Mouse (Mus musculus) cerebellum, adult 2 months (tissue): ENCODE measurements around the gene Atp8b4. TPM values are rescaled to one million over a fixed set of nuclear protein-coding genes. Genes with fewer than 3 reads are reported as not detected.

Source experiments
- DNase-seq, 2 experiments: peaks; one replicate each; pipeline ENCODE4 v3.0.0; 2021
- H3K27ac ChIP-seq: fragments of 200-500 bp; 2 replicates; pipeline ENCODE4 v1.5.1; 2012; ENCODE audit warnings: low read length, control low read depth, inconsistent platforms; ENCODE audit not compliant: insufficient read depth
- H3K27me3 ChIP-seq: fragments of 200-500 bp; 2 replicates; pipeline ENCODE4 v1.6.1; 2012; ENCODE audit warnings: inconsistent platforms, mild to moderate bottlenecking, low read length, moderate library complexity; ENCODE audit not compliant: control insufficient read depth, insufficient read depth
- H3K4me1 ChIP-seq: fragments of 200-500 bp; 2 replicates; pipeline ENCODE4 v1.6.1; 2011; ENCODE audit warnings: low read length; ENCODE audit not compliant: control insufficient read depth, insufficient read depth
- H3K4me3 ChIP-seq: fragments of 200-500 bp; replicated peaks from 2 replicates; pipeline ENCODE3; 2011; ENCODE audit warnings: mild to moderate bottlenecking, low read depth, low read length, control low read depth; ENCODE audit not compliant: insufficient read depth
- CTCF ChIP-seq: fragments of 200-500 bp; IDR thresholded peaks from 2 replicates; pipeline ENCODE4 v1.5.1; 2011; ENCODE audit warnings: low read depth, mild to moderate bottlenecking, control low read depth, low read length, moderate library complexity, borderline replicate concordance; ENCODE audit not compliant: insufficient read depth
- POLR2A ChIP-seq: fragments of 200-500 bp; IDR thresholded peaks from 2 replicates; pipeline ENCODE4 v1.6.1; 2011; ENCODE audit warnings: low read length, control low read depth, borderline replicate concordance; ENCODE audit not compliant: insufficient read depth
- WGBS: fragments of 180-500 bp; shearing (Covaris S2); methylation state at CpG from one replicate; pipeline ENCODE4 v1.1.7; 2018; 5-methylcytosine and 5-hydroxymethylcytosine counted together
- polyA plus RNA-seq: library from polyadenylated mRNA; depleted of rRNA; stranded (reverse); fragments of >200 nt; gene quantifications from 2 replicates; pipeline ENCODE4 v1.2.3, GENCODE M21; 2012

Gene Atp8b4
- polyA plus RNA-seq, 1 experiment = 0.02 TPM

GRCm38 (mm10) chr2:126450210-126450936 lies 50.1 kb downstream of the Atp8b4 start:
- Histone ChIP-seq H3K27me3 (no peaks in the 10 kb centered on the region), H3K4me3 (no peak overlapping the region), H3K27ac (no peak overlapping the region), H3K4me1 (no peaks in the 10 kb centered on the region)
- peak; percentile 37 to 52 for DNase-seq
- no peak for TF ChIP-seq POLR2A
- WGBS = 19% methylated on average over 14 of the region's 14 CpGs

GRCm38 (mm10) chr2:126445039-126445438 lies 55.4 kb downstream of the Atp8b4 start:
- 83% methylated on average over 6 of the region's 6 CpGs for WGBS
- no peaks in the 10 kb centered on the region for H3K4me1 ChIP-seq
- no peak overlapping the region for H3K27ac ChIP-seq
- no peak for DNase-seq
- no peak for TF ChIP-seq POLR2A
- TF ChIP-seq CTCF = no peak
- H3K27me3 ChIP-seq = no peaks in the 10 kb centered on the region
- no peak overlapping the region for H3K4me3 ChIP-seq

- no peak for DNase-seq
- 84% methylated on average over 4 of the region's 4 CpGs for WGBS
- no peak overlapping the region for H3K27ac ChIP-seq
Observed at GRCm38 (mm10) chr2:126441586-126441985, 58.9 kb downstream of the Atp8b4 start.

GRCm38 (mm10) chr2:126434712-126435111 lies 65.8 kb downstream of the Atp8b4 start:
- Histone ChIP-seq H3K27me3 (0 out of 2 replicates have a peak, but pooled peaks cover 2% of the 10 kb centered on the region), H3K27ac (no peak overlapping the region), H3K4me1 (no peaks in the 10 kb centered on the region), H3K4me3 (no peak overlapping the region)
- WGBS = 90% methylated on average over 1 of the region's 1 CpGs
- TF ChIP-seq POLR2A (no peak), CTCF (no peak)
- DNase-seq = no peak

More at GRCm38 (mm10) chr2:126441586-126441985, 58.9 kb downstream of the Atp8b4 start:
- Histone ChIP-seq H3K4me3 (no peak overlapping the region), H3K4me1 (no peaks in the 10 kb centered on the region), H3K27me3 (no peaks in the 10 kb centered on the region)
- TF ChIP-seq CTCF = no peak
- no peak for TF ChIP-seq POLR2A

GRCm38 (mm10) chr2:126434305-126434704 lies 66.2 kb downstream of the Atp8b4 start:
- 96% methylated on average over 9 of the region's 9 CpGs for WGBS
- H3K4me1 ChIP-seq = no peaks in the 10 kb centered on the region
- DNase-seq = no peak
- no peak overlapping the region for H3K27ac ChIP-seq
- TF ChIP-seq CTCF (no peak), POLR2A (no peak)
- H3K27me3 ChIP-seq = 0 out of 2 replicates have a peak, but pooled peaks cover 2% of the 10 kb centered on the region
- H3K4me3 ChIP-seq = no peak overlapping the region

- 0 out of 2 replicates have a peak, but pooled peaks cover 2% of the 10 kb centered on the region for H3K27me3 ChIP-seq
- H3K4me3 ChIP-seq = no peak overlapping the region
- WGBS = 21% methylated on average over 9 of the region's 9 CpGs
- H3K27ac ChIP-seq = no peak overlapping the region
- no peaks in the 10 kb centered on the region for H3K4me1 ChIP-seq
- peak in 1 of 2 experiments; percentile 35 for DNase-seq
- TF ChIP-seq POLR2A (no peak), CTCF (no peak)
Observed at GRCm38 (mm10) chr2:126432481-126433066, 67.9 kb downstream of the Atp8b4 start.

- peak; percentile 37 to 42 for DNase-seq
- no peak overlapping the region for H3K27ac ChIP-seq
- H3K4me1 ChIP-seq = no peaks in the 10 kb centered on the region; the same call in 1 of the 2 replicates
- no peak overlapping the region for H3K4me3 ChIP-seq
- WGBS = 24% methylated on average over 3 of the region's 3 CpGs
- TF ChIP-seq POLR2A (no peak), CTCF (peak; percentile 76)
- H3K27me3 ChIP-seq = 0 out of 2 replicates have a peak, but pooled peaks cover 2% of the 10 kb centered on the region
Observed at GRCm38 (mm10) chr2:126429282-126429681, 71.2 kb downstream of the Atp8b4 start.

GRCm38 (mm10) chr2:126425223-126425622 lies 75.3 kb downstream of the Atp8b4 start:
- WGBS = 20% methylated on average over 3 of the region's 3 CpGs
- no peaks in the 10 kb centered on the region; the same call in 1 of the 2 replicates for H3K27me3 ChIP-seq
- TF ChIP-seq POLR2A (no peak), CTCF (no peak)
- no peak for DNase-seq
- H3K4me3 ChIP-seq = no peak overlapping the region
- H3K27ac ChIP-seq = no peak overlapping the region
- no peaks in the 10 kb centered on the region; the same call in 1 of the 2 replicates for H3K4me1 ChIP-seq
